Mouse (Mus musculus) intestine, embryonic 14.5 days (tissue): ENCODE measurements at regions not wholly inside any gene's neighbourhood (a gene's known extent, or its start where the extent isn't known, plus 50 kb on each side); places are given as distances from the start of the nearest gene placed in this dataset.

ENCODE experiments used
- ATAC-seq: fragments of 200-750 bp; cut with Nextera tagmentation; replicated peaks from 2 replicates; pipeline ENCODE4 v1.8.0; 2017; ENCODE audit warnings: low read depth, moderate number of reproducible peaks, moderate TSS enrichment, moderate library complexity; ENCODE audit not compliant: low FRiP score, low TSS enrichment
- DNase-seq: peaks from one replicate; pipeline ENCODE4 v3.0.0-alpha.2; 2018; ENCODE audit warnings: low spot score
- H3K27ac ChIP-seq: fragments of 300-500 bp; sonication (generic); 2 replicates; pipeline ENCODE4 v1.5.1; 2014; ENCODE audit warnings: low read depth, mild to moderate bottlenecking, control low read depth
- H3K27me3 ChIP-seq: fragments of 300-500 bp; sonication (generic); replicated peaks from 2 replicates; pipeline ENCODE4 v1.6.1; 2014; ENCODE audit warnings: low read length, control low read depth; ENCODE audit not compliant: control insufficient read depth, insufficient read depth
- H3K36me3 ChIP-seq: fragments of 300-500 bp; sonication (generic); 2 replicates; pipeline ENCODE4 v1.6.1; 2014; ENCODE audit warnings: low read length, control low read depth; ENCODE audit not compliant: control insufficient read depth, insufficient read depth
- H3K4me1 ChIP-seq: fragments of 300-500 bp; sonication (generic); replicated peaks from 2 replicates; pipeline ENCODE4 v1.6.1; 2014; ENCODE audit warnings: low read length, control low read depth, mixed read lengths; ENCODE audit not compliant: control insufficient read depth, insufficient read depth
- H3K4me2 ChIP-seq: fragments of 300-500 bp; sonication (generic); 2 replicates; pipeline ENCODE4 v1.6.1; 2014; ENCODE audit warnings: low read length
- H3K4me3 ChIP-seq: fragments of 300-500 bp; sonication (generic); 2 replicates; pipeline ENCODE4 v1.5.1; 2014; ENCODE audit warnings: low read depth, low read length, control low read depth, mixed read lengths
- H3K9ac ChIP-seq: fragments of 300-500 bp; sonication (generic); 2 replicates; pipeline ENCODE4 v1.6.1; 2014; ENCODE audit warnings: mild to moderate bottlenecking, low read length
- H3K9me3 ChIP-seq: fragments of 300-500 bp; sonication (generic); 2 replicates; pipeline ENCODE4 v1.6.1; 2016; ENCODE audit warnings: low read length, control low read depth; ENCODE audit not compliant: control insufficient read depth
- WGBS: fragments of 180-500 bp; shearing (Covaris S2); extraction: QIAGEN DNeasy Blood & Tissue Kit; methylation state at CpG from one replicate; pipeline ENCODE4 v1.1.7; 2014; 5-methylcytosine and 5-hydroxymethylcytosine counted together

- H3K4me1 ChIP-seq, result no peaks in the 10 kb centered on the region
- H3K4me3 ChIP-seq, result no peak overlapping the region
- H3K9ac ChIP-seq, result no peak overlapping the region
- no peaks in the 10 kb centered on the region for H3K9me3 ChIP-seq
- H3K27ac ChIP-seq, result no peak overlapping the region
- no peak for ATAC-seq
- no peak for DNase-seq
- H3K36me3 ChIP-seq, result no peaks in the 10 kb centered on the region
- 77% methylated on average over 2 of the region's 2 CpGs for WGBS
- no peak overlapping the region for H3K4me2 ChIP-seq
- no peaks in the 10 kb centered on the region for H3K27me3 ChIP-seq
These were observed 331.9 kb upstream of the Igfbp3 start for GRCm38 (mm10) chr11:7545621-7546020.

GRCm38 (mm10) chr11:7534590-7534989, 320.9 kb upstream of the Igfbp3 start:
- Histone ChIP-seq H3K4me3 (no peak overlapping the region), H3K27ac (no peak overlapping the region), H3K9ac (no peak overlapping the region), H3K9me3 (no peaks in the 10 kb centered on the region), H3K27me3 (no peaks in the 10 kb centered on the region), H3K36me3 (no peaks in the 10 kb centered on the region), H3K4me1 (no peaks in the 10 kb centered on the region), H3K4me2 (no peak overlapping the region)
- 51% methylated on average over 2 of the region's 2 CpGs for WGBS
- DNase-seq (no peak), ATAC-seq (no peak)

GRCm38 (mm10) chr11:7533327-7533726, 319.6 kb upstream of the Igfbp3 start:
- H3K27me3 ChIP-seq, result no peaks in the 10 kb centered on the region
- WGBS, result 25% methylated on average over 1 of the region's 1 CpGs
- no peaks in the 10 kb centered on the region for H3K9me3 ChIP-seq
- H3K4me1 ChIP-seq, result no peaks in the 10 kb centered on the region
- no peaks in the 10 kb centered on the region for H3K36me3 ChIP-seq
- no peak overlapping the region for H3K4me2 ChIP-seq
- no peak overlapping the region for H3K27ac ChIP-seq
- H3K4me3 ChIP-seq, result no peak overlapping the region
- ATAC-seq (no peak), DNase-seq (no peak)
- H3K9ac ChIP-seq, result no peak overlapping the region

GRCm38 (mm10) chr11:7531847-7532246, 318.1 kb upstream of the Igfbp3 start:
- H3K4me3 ChIP-seq, result no peak overlapping the region
- H3K27me3 ChIP-seq, result no peaks in the 10 kb centered on the region
- WGBS, result 79% methylated on average over 3 of the region's 3 CpGs
- no peaks in the 10 kb centered on the region for H3K9me3 ChIP-seq
- no peak for DNase-seq
- no peaks in the 10 kb centered on the region for H3K36me3 ChIP-seq
- no peaks in the 10 kb centered on the region for H3K4me1 ChIP-seq
- H3K9ac ChIP-seq, result no peak overlapping the region
- no peak overlapping the region for H3K27ac ChIP-seq
- no peak overlapping the region for H3K4me2 ChIP-seq
- ATAC-seq, result no peak

- no peaks in the 10 kb centered on the region for H3K27me3 ChIP-seq
- no peak overlapping the region for H3K4me2 ChIP-seq
- no peak overlapping the region for H3K9ac ChIP-seq
- ATAC-seq (no peak), DNase-seq (no peak)
- 61% methylated on average over 6 of the region's 6 CpGs for WGBS
- H3K27ac ChIP-seq, result no peak overlapping the region
- no peaks in the 10 kb centered on the region for H3K9me3 ChIP-seq
- no peaks in the 10 kb centered on the region for H3K36me3 ChIP-seq
- H3K4me3 ChIP-seq, result no peak overlapping the region
- H3K4me1 ChIP-seq, result no peaks in the 10 kb centered on the region
These were observed 316.9 kb upstream of the Igfbp3 start for GRCm38 (mm10) chr11:7530482-7531148.

GRCm38 (mm10) chr11:7519556-7519955, 305.8 kb upstream of the Igfbp3 start:
- WGBS, result 76% methylated on average over 2 of the region's 2 CpGs
- ATAC-seq (no peak), DNase-seq (no peak)
- H3K4me2 ChIP-seq, result no peak overlapping the region
- no peaks in the 10 kb centered on the region for H3K4me1 ChIP-seq
- no peaks in the 10 kb centered on the region for H3K36me3 ChIP-seq
- H3K27me3 ChIP-seq, result no peaks in the 10 kb centered on the region
- no peaks in the 10 kb centered on the region for H3K9me3 ChIP-seq
- no peak overlapping the region for H3K4me3 ChIP-seq
- H3K9ac ChIP-seq, result no peak overlapping the region
- no peak overlapping the region for H3K27ac ChIP-seq

GRCm38 (mm10) chr11:7508861-7509260, 295.1 kb upstream of the Igfbp3 start:
- no peaks in the 10 kb centered on the region for H3K9me3 ChIP-seq
- H3K27me3 ChIP-seq, result no peaks in the 10 kb centered on the region
- H3K36me3 ChIP-seq, result no peaks in the 10 kb centered on the region
- ATAC-seq (no peak), DNase-seq (no peak)
- no peaks in the 10 kb centered on the region; the same call in 1 of the 2 replicates for H3K4me1 ChIP-seq
- WGBS, result 73% methylated on average over 5 of the region's 5 CpGs
- H3K4me3 ChIP-seq, result no peak overlapping the region
- H3K27ac ChIP-seq, result no peak overlapping the region
- H3K9ac ChIP-seq, result no peak overlapping the region
- H3K4me2 ChIP-seq, result no peak overlapping the region

- H3K4me3 ChIP-seq, result no peak overlapping the region
- H3K27me3 ChIP-seq, result no peaks in the 10 kb centered on the region
- no peaks in the 10 kb centered on the region; the same call in 1 of the 2 replicates for H3K4me1 ChIP-seq
- DNase-seq, result no peak
- 20% methylated on average over 7 of the region's 7 CpGs for WGBS
- H3K27ac ChIP-seq, result no peak overlapping the region
- no peak overlapping the region for H3K4me2 ChIP-seq
- H3K9ac ChIP-seq, result no peak overlapping the region
- no peaks in the 10 kb centered on the region for H3K9me3 ChIP-seq
- H3K36me3 ChIP-seq, result no peaks in the 10 kb centered on the region
- 0 out of 2 replicates have a peak, but pooled peaks have one; percentile 40 for ATAC-seq
These were observed 292.8 kb upstream of the Igfbp3 start for GRCm38 (mm10) chr11:7506421-7506945.
